Mouse (Mus musculus): ENCODE results near the gene Alcam.

DNA sequence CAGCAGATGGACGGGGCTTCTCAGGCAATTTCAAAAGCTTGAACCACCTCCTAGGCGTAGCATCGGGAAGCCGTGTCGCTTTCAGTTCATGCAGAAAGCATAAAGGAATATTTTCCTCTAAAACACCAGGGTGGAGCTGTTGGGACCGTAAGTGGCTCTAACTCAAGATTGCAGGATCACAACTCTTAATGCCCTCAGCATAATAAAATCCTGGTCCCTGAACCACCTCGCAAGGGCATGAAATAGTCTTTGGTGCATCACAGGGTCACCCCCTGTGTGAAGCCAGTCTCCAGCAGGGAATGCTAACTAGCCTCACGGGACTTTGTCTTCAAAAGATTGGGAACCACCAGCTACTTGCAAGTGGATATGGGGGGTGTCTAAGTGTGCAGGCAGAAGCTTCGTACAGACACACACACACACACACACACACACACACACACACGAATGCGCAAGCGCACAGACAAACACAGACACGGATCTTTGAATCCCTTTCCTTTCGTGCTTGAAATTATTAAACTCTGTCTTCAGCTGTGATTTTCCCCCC, at the start of gene Alcam:
- TF ChIP-seq CTCF (IDR thresholded peaks at IDR 0.05) (0 out of 2 replicates have a peak, but pooled peaks have one; percentile 35), EP300 (IDR thresholded peaks at IDR 0.05) (no peak)

Data from lung, postnatal 0 days (tissue).